Mouse (Mus musculus): Measurements from ENCODE around the gene Drg1. TPM values are rescaled to one million over a fixed set of nuclear protein-coding genes. Genes with fewer than 3 reads are reported as not detected.
A peak's percentile ranks its signal among the peaks of the same experiment; 100 is the strongest.

The Drg1 gene
- polyA plus RNA-seq, 1 experiment from 2014 or later = 159 TPM

- WGBS (ENCODE audit: insufficient replicate concordance) = 85% methylated on average over 14 of the region's 14 CpGs
- DNase-seq = no peak
- no peak for ATAC-seq (ENCODE audit: low read depth)
- peaks cover 99% of the 10 kb centered on the region for H3K36me3 ChIP-seq
- no peak overlapping the region for H3K4me2 ChIP-seq
- H3K4me3 ChIP-seq (replicated peaks) = no peak overlapping the region
- H3K27me3 ChIP-seq = no peaks in the 10 kb centered on the region
- peaks cover 38% of the 10 kb centered on the region for H3K4me1 ChIP-seq (replicated peaks)
- no peak overlapping the region for H3K9ac ChIP-seq
- no peak overlapping the region for H3K27ac ChIP-seq
- no peaks in the 10 kb centered on the region for H3K9me3 ChIP-seq (replicated peaks)
Measured at GRCm38 (mm10) chr11:3298813-3299185, 32.6 kb upstream of the Drg1 start.

- Histone ChIP-seq H3K9ac (no peak overlapping the region), H3K27me3 (no peaks in the 10 kb centered on the region), H3K9me3 (replicated peaks) (no peaks in the 10 kb centered on the region), H3K4me2 (no peak overlapping the region), H3K4me1 (replicated peaks) (peaks cover 44% of the 10 kb centered on the region), H3K4me3 (replicated peaks) (no peak overlapping the region), H3K27ac (peak overlapping the region; percentile 4; the same call in 1 of the 2 replicates), H3K36me3 (peaks cover 99% of the 10 kb centered on the region)
- ATAC-seq (ENCODE audit: low read depth) (0 out of 2 replicates have a peak, but pooled peaks have one; percentile 29), DNase-seq (no peak)
- 65% methylated on average over 10 of the region's 10 CpGs for WGBS (ENCODE audit: insufficient replicate concordance)
Measured at GRCm38 (mm10) chr11:3297871-3298812, 31.9 kb upstream of the Drg1 start.

- DNase-seq (no peak), ATAC-seq (ENCODE audit: low read depth) (no peak)
- Histone ChIP-seq H3K27ac (no peak overlapping the region), H3K9ac (no peak overlapping the region), H3K27me3 (no peaks in the 10 kb centered on the region), H3K4me1 (replicated peaks) (peaks cover 65% of the 10 kb centered on the region), H3K4me3 (replicated peaks) (no peak overlapping the region), H3K9me3 (replicated peaks) (no peaks in the 10 kb centered on the region), H3K36me3 (peaks cover 80% of the 10 kb centered on the region), H3K4me2 (no peak overlapping the region)
- WGBS (ENCODE audit: insufficient replicate concordance) = 60% methylated on average over 5 of the region's 5 CpGs
Measured at GRCm38 (mm10) chr11:3296056-3296455, 29.8 kb upstream of the Drg1 start.

GRCm38 (mm10) chr11:3294641-3295040 lies 28.4 kb upstream of the Drg1 start:
- Histone ChIP-seq H3K4me2 (0 out of 2 replicates have a peak overlapping the region, but pooled peaks have one; percentile 4), H3K4me1 (replicated peaks) (peaks cover 74% of the 10 kb centered on the region), H3K27me3 (no peaks in the 10 kb centered on the region), H3K9me3 (replicated peaks) (no peaks in the 10 kb centered on the region), H3K4me3 (replicated peaks) (no peak overlapping the region), H3K36me3 (peaks cover 66% of the 10 kb centered on the region), H3K27ac (no peak overlapping the region), H3K9ac (0 out of 2 replicates have a peak overlapping the region, but pooled peaks have one; percentile 10)
- 83% methylated on average over 2 of the region's 2 CpGs for WGBS (ENCODE audit: insufficient replicate concordance)
- DNase-seq (no peak), ATAC-seq (ENCODE audit: low read depth) (no peak)

- H3K36me3 ChIP-seq = peaks cover 53% of the 10 kb centered on the region
- 44% methylated on average over 4 of the region's 4 CpGs for WGBS (ENCODE audit: insufficient replicate concordance)
Measured at GRCm38 (mm10) chr11:3293361-3293760, 27.1 kb upstream of the Drg1 start.

GRCm38 (mm10) chr11:3292711-3293249 lies 26.6 kb upstream of the Drg1 start:
- Histone ChIP-seq H3K9ac (peak overlapping the region; percentile 93), H3K9me3 (replicated peaks) (no peaks in the 10 kb centered on the region), H3K4me3 (replicated peaks) (peak overlapping the region; percentile 88), H3K27me3 (peaks cover 7% of the 10 kb centered on the region; the same call in 1 of the 2 replicates), H3K36me3 (peaks cover 48% of the 10 kb centered on the region), H3K4me1 (replicated peaks) (peaks cover 90% of the 10 kb centered on the region), H3K27ac (peak overlapping the region; percentile 92), H3K4me2 (peak overlapping the region; percentile 99)
- DNase-seq = peak; percentile 21
- 4% methylated on average over 8 of the region's 8 CpGs for WGBS (ENCODE audit: insufficient replicate concordance)
- no peak for ATAC-seq (ENCODE audit: low read depth)

More at GRCm38 (mm10) chr11:3293361-3293760, 27.1 kb upstream of the Drg1 start:
- H3K4me1 ChIP-seq (replicated peaks) = peaks cover 84% of the 10 kb centered on the region
- no peak for ATAC-seq (ENCODE audit: low read depth)
- no peaks in the 10 kb centered on the region for H3K9me3 ChIP-seq (replicated peaks)
- peak overlapping the region; percentile 93 for H3K9ac ChIP-seq
- H3K27ac ChIP-seq = peak overlapping the region; percentile 92
- H3K4me3 ChIP-seq (replicated peaks) = peak overlapping the region; percentile 88
- DNase-seq = no peak
- peaks cover 4% of the 10 kb centered on the region; the same call in 1 of the 2 replicates for H3K27me3 ChIP-seq
- peak overlapping the region; percentile 99 for H3K4me2 ChIP-seq

GRCm38 (mm10) chr11:3292062-3292421 lies 25.8 kb upstream of the Drg1 start:
- WGBS (ENCODE audit: insufficient replicate concordance) = 0% methylated on average over 8 of the region's 8 CpGs
- Histone ChIP-seq H3K4me2 (peak overlapping the region; percentile 99), H3K4me3 (replicated peaks) (peak overlapping the region; percentile 88), H3K9me3 (replicated peaks) (no peaks in the 10 kb centered on the region), H3K27ac (peak overlapping the region; percentile 92), H3K9ac (peak overlapping the region; percentile 93), H3K36me3 (peaks cover 40% of the 10 kb centered on the region), H3K27me3 (peaks cover 7% of the 10 kb centered on the region; the same call in 1 of the 2 replicates), H3K4me1 (replicated peaks) (peaks cover 87% of the 10 kb centered on the region)
- peak; percentile 41 for ATAC-seq (ENCODE audit: low read depth)
- DNase-seq = peak; percentile 70

GRCm38 (mm10) chr11:3291311-3292061 lies 25.3 kb upstream of the Drg1 start:
- Histone ChIP-seq H3K9me3 (replicated peaks) (no peaks in the 10 kb centered on the region), H3K4me2 (peak overlapping the region; percentile 99), H3K4me1 (replicated peaks) (peaks cover 82% of the 10 kb centered on the region), H3K36me3 (peaks cover 35% of the 10 kb centered on the region), H3K9ac (peak overlapping the region; percentile 93), H3K27ac (peak overlapping the region; percentile 92), H3K27me3 (peaks cover 7% of the 10 kb centered on the region; the same call in 1 of the 2 replicates), H3K4me3 (replicated peaks) (peak overlapping the region; percentile 88)
- DNase-seq = peak; percentile 33
- WGBS (ENCODE audit: insufficient replicate concordance) = under 1% methylated on average over 26 of the region's 26 CpGs
- ATAC-seq (ENCODE audit: low read depth) = no peak

- Histone ChIP-seq H3K36me3 (peaks cover 27% of the 10 kb centered on the region), H3K27me3 (peaks cover 7% of the 10 kb centered on the region; the same call in 1 of the 2 replicates), H3K4me3 (replicated peaks) (peak overlapping the region; percentile 88), H3K4me1 (replicated peaks) (peaks cover 75% of the 10 kb centered on the region), H3K9me3 (replicated peaks) (no peaks in the 10 kb centered on the region), H3K4me2 (peak overlapping the region; percentile 99), H3K9ac (peak overlapping the region; percentile 93), H3K27ac (peak overlapping the region; percentile 92)
- under 1% methylated on average over 50 of the region's 50 CpGs for WGBS (ENCODE audit: insufficient replicate concordance)
- peak; percentile 15 for ATAC-seq (ENCODE audit: low read depth)
- DNase-seq = peak; percentile 48
Measured at GRCm38 (mm10) chr11:3290640-3291310, 24.6 kb upstream of the Drg1 start.

GRCm38 (mm10) chr11:3289803-3290639 lies 23.8 kb upstream of the Drg1 start:
- WGBS (ENCODE audit: insufficient replicate concordance) = under 1% methylated on average over 77 of the region's 92 CpGs

More at GRCm38 (mm10) chr11:3289803-3290639, 23.8 kb upstream of the Drg1 start:
- Histone ChIP-seq H3K9ac (peak overlapping the region; percentile 93), H3K27me3 (peaks cover 7% of the 10 kb centered on the region; the same call in 1 of the 2 replicates), H3K27ac (peak overlapping the region; percentile 92), H3K4me1 (replicated peaks) (peaks cover 68% of the 10 kb centered on the region), H3K4me2 (peak overlapping the region; percentile 99), H3K9me3 (replicated peaks) (no peaks in the 10 kb centered on the region), H3K36me3 (peaks cover 21% of the 10 kb centered on the region), H3K4me3 (replicated peaks) (peak overlapping the region; percentile 88)
- ATAC-seq (ENCODE audit: low read depth) = peak; percentile 40
- DNase-seq = peak; percentile 68

Data from liver, embryonic 13.5 days (tissue).